Mouse (Mus musculus) forebrain, embryonic 14.5 days (tissue): ENCODE results near the gene Sox15. TPM values are rescaled to one million over a fixed set of nuclear protein-coding genes. Genes with fewer than 3 reads are reported as not detected.

Source experiments
- ATAC-seq: fragments of 200-750 bp; cut with Nextera tagmentation; 2 replicates; pipeline ENCODE4 v1.8.0; 2017; ENCODE audit warnings: mild to moderate bottlenecking, moderate library complexity
- DNase-seq: peaks from one replicate; pipeline ENCODE4 v3.0.0-alpha.2; 2015; ENCODE audit warnings: low spot score
- H3K27ac ChIP-seq: fragments of 300-500 bp; sonication (generic); 2 replicates; pipeline ENCODE4 v1.5.1; 2014; ENCODE audit warnings: low read depth, mild to moderate bottlenecking, control low read depth, low read length, moderate library complexity
- H3K27me3 ChIP-seq: fragments of 300-500 bp; sonication (generic); replicated peaks from 2 replicates; pipeline ENCODE4 v1.6.1; 2014; ENCODE audit warnings: low read length, control low read depth, mixed read lengths; ENCODE audit not compliant: control insufficient read depth, insufficient read depth
- H3K36me3 ChIP-seq: fragments of 300-500 bp; sonication (generic); 2 replicates; pipeline ENCODE4 v1.6.1; 2014; ENCODE audit warnings: low read length, control low read depth; ENCODE audit not compliant: control insufficient read depth, insufficient read depth
- H3K4me1 ChIP-seq: fragments of 300-500 bp; sonication (generic); 2 replicates; pipeline ENCODE4 v1.6.1; 2014; ENCODE audit warnings: antibody characterized with exemption, low read length, control low read depth; ENCODE audit not compliant: control insufficient read depth, insufficient read depth
- H3K4me2 ChIP-seq: fragments of 300-500 bp; sonication (generic); 2 replicates; pipeline ENCODE4 v1.6.1; 2014; ENCODE audit warnings: mild to moderate bottlenecking, control low read depth, low read length
- H3K4me3 ChIP-seq: fragments of 300-500 bp; sonication (generic); 2 replicates; pipeline ENCODE4 v1.5.1; 2014; ENCODE audit warnings: low read depth, low read length, control low read depth
- H3K9ac ChIP-seq: fragments of 300-500 bp; sonication (generic); 2 replicates; pipeline ENCODE4 v1.6.1; 2014; ENCODE audit warnings: mild to moderate bottlenecking, low read length, control low read depth, moderate library complexity
- H3K9me3 ChIP-seq: fragments of 300-500 bp; sonication (generic); replicated peaks from 2 replicates; pipeline ENCODE4 v1.6.1; 2016; ENCODE audit warnings: low read length, control low read depth, mixed read lengths; ENCODE audit not compliant: control insufficient read depth
- WGBS: fragments of 180-500 bp; shearing (Covaris S2); extraction: QIAGEN DNeasy Blood & Tissue Kit; methylation state at CpG from one replicate; pipeline ENCODE4 v1.1.7; 2014; 5-methylcytosine and 5-hydroxymethylcytosine counted together
- polyA plus RNA-seq: library from polyadenylated mRNA; unstranded; fragments of >200 nt; fragmentation: Nextera tagmentation; extraction: Ambion mirVana; gene quantifications from 2 replicates; pipeline ENCODE4 v1.2.1, GENCODE M21; 2014

Sox15 gene
- polyA plus RNA-seq, 1 experiment from 2014 or later, result not detected

DNA sequence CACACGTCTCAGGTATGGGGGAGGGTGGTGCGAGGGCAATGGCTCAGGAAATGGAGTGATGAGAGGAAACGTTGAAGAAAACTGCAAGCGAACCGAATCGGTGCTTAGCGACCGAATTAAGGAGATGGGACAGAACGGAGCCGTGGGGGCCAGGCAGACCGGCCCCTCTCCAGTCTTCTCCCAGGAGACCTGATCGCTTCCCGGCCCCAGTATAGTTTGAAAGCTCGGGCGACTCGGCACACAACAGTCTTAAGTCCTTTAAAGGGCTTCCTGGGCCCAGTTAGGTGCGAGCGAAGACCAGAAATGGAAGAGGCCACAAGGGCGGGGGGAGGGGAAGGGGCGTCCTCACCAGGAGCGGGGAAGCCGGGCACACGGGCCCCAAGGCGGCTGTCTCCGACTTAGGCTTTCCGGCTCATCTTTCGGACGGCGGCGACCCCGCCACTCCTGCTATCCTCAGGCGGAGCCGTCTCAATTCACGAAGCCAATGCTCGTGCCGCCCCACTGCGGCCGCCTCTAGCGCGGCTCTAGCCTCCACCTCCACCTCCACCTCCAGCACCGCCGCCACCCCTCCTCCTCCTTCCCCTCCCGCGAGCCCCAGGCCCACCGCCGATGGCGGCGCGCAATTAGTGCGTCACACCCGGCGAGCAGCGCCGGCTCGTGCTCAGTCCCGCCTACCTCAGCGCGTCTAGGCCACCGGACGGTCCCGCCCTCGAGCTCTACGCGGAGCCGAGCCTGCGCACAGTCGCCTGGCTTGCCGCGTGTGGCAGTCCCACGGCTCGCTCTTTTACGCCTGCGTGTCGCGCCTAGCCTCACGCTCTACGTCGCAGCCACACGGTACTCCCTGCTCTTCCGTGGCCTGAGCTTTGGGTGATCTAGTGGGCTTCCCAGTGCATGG, 26.4 kb downstream of the Sox15 start, which contains the start of gene Senp3:
Senp3 (minus strand) TSS at position 771 of the 895 bp plus-strand sequence.
- Histone ChIP-seq H3K27ac (peak within 1 kb of the TSS; percentile 93), H3K4me3 (peak within 1 kb of the TSS; percentile 63), H3K4me1 (peaks cover 25% of the 10 kb centered on the region), H3K9me3 (no peaks in the 10 kb centered on the region), H3K27me3 (no peaks in the 10 kb centered on the region), H3K9ac (peak within 1 kb of the TSS; percentile 79), H3K4me2 (peak within 1 kb of the TSS; percentile 97), H3K36me3 (peaks cover 34% of the 10 kb centered on the region)
- under 1% methylated on average over 72 of the region's 80 CpGs for WGBS
- ATAC-seq (peak; percentile 98), DNase-seq (peak; percentile 99)

DNA sequence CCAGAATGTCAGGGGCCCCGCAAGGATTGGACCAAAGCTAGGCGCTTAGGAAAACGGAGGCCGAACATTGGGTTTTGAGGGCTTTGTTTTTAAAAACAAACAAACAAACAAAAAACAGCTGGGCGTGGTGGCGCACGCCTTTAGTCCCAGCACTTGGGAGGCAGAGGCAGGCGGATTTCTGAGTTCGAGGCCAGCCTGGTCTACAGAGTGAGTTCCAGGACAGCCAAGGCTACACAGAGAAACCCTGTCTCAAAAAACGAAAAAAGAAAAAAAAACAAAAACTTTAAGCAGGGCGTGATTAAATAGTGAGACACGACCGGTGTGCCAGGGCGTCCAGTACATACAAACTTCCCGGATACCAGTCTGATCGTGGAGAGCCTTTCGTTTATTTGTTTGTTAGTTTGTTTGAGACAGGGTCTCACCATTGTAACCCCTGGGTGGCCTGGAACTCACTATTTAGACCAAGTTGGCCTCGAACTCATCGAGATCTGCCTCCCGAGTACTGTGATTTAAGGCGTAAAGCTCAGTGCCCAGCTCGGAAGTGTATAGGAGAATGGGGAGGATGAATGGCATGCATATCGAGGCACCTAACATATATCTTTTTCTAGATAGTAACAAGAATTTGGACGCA, 27.2 kb downstream of the Sox15 start:
- Histone ChIP-seq H3K36me3 (peaks cover 26% of the 10 kb centered on the region), H3K9me3 (no peaks in the 10 kb centered on the region), H3K4me3 (peak overlapping the region; percentile 63), H3K27me3 (no peaks in the 10 kb centered on the region), H3K4me1 (peaks cover 25% of the 10 kb centered on the region), H3K4me2 (peak overlapping the region; percentile 97), H3K27ac (peak overlapping the region; percentile 93), H3K9ac (peak overlapping the region; percentile 64)
- DNase-seq (no peak), ATAC-seq (peak; percentile 21)
- WGBS, result 26% methylated on average over 24 of the region's 24 CpGs

DNA sequence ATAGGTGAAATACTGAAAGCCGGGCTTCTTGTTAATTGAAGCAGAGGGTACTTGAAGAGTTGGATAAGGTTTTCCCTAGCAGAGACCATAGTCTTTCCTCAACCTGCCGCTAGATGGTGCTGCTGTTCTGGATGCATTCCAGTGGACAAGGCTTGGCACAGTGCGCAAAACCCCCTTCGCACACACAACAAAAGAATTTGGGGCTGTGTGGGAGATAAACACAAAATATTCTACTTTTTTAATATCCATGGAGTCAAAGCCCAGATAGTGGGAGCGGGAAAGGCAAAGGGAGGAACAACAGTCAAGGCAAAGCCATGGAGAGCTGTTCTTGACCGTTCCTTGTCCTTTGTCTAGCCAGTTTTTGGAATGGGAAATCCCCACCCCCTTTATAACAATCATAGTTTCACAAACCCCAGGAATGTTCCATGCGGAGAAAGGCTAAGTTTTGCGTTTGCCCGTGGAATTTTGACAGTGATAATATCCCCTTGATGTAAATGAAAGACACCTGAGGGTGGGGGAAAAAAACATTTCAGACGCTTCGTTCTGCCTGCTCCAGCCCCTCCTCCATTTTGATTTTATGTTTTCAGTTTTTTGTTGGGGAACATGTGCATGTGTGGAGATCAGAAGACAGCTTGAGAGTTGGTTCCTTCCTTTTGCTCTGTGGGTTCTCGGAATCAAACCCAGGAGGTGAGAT, 27.9 kb downstream of the Sox15 start:
- Histone ChIP-seq H3K27ac (peak overlapping the region; percentile 93), H3K4me1 (peaks cover 25% of the 10 kb centered on the region), H3K36me3 (peaks cover 20% of the 10 kb centered on the region), H3K4me3 (no peak overlapping the region), H3K4me2 (peak overlapping the region; percentile 97), H3K27me3 (no peaks in the 10 kb centered on the region), H3K9ac (peak overlapping the region; percentile 57), H3K9me3 (no peaks in the 10 kb centered on the region)
- 22% methylated on average over 12 of the region's 12 CpGs for WGBS
- ATAC-seq, result peak; percentile 46
- DNase-seq, result peak; percentile 96

DNA sequence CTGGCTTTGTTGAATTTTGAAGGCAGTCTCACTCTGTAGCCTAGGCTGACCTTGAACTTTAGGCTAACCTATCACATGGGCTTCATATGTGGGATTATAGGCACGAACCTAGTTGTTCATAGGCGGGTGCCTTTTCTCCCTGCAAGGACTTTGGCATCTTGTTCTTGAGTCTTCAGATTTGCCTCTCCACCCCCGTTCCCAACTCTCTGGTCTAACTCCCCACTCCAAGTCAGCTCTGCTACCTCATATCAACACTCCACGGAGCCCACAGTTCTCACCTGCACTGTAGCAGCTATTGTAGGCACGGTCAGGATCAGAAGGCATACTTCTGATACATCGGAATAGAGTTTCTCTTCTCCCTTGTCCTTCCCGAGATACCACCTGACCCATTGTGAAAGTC, 28.5 kb downstream of the Sox15 start:
- Histone ChIP-seq H3K4me2 (peak overlapping the region; percentile 97; the same call in 1 of the 2 replicates), H3K4me1 (peaks cover 25% of the 10 kb centered on the region), H3K27me3 (no peaks in the 10 kb centered on the region), H3K4me3 (no peak overlapping the region), H3K36me3 (peaks cover 14% of the 10 kb centered on the region), H3K9me3 (no peaks in the 10 kb centered on the region), H3K9ac (no peak overlapping the region), H3K27ac (peak overlapping the region; percentile 93; the same call in 1 of the 2 replicates)
- DNase-seq, result no peak
- ATAC-seq, result no peak
- WGBS, result 84% methylated on average over 7 of the region's 7 CpGs

DNA sequence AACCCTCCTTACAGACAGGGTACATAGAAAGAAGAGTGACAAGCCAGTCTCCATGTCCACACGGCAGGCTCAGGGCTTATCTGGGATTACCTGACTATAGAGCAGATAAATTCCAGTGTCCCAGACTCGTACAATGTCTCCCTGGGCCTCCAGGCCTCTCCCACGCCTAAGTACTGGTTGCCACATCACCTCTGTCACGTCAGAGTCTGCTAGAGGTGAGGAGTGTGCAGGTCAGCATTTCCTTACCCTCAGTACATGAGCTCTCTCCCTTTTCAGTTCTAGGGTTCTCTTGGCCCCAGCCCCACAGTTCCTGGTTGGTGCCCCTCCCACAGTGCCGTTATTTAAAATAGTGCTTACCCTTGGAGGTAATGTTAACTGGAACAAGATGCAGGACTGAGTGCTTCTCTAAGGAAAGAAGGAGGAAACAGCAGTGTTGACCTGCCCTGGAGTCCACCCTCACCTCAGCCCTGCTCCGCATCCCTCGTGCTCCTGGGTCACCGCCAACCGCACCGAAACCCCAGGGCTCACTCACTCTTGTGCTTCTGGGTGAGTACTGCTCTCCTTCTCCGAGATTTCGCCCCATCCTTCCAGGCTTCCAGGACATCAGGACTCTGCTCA, 29.1 kb downstream of the Sox15 start:
- ATAC-seq, result no peak
- Histone ChIP-seq H3K27me3 (no peaks in the 10 kb centered on the region), H3K9ac (no peak overlapping the region), H3K4me2 (no peak overlapping the region), H3K36me3 (peaks cover 10% of the 10 kb centered on the region), H3K27ac (no peak overlapping the region), H3K4me1 (peaks cover 25% of the 10 kb centered on the region), H3K4me3 (no peak overlapping the region), H3K9me3 (no peaks in the 10 kb centered on the region)
- WGBS, result 80% methylated on average over 12 of the region's 12 CpGs
- DNase-seq, result no peak

DNA sequence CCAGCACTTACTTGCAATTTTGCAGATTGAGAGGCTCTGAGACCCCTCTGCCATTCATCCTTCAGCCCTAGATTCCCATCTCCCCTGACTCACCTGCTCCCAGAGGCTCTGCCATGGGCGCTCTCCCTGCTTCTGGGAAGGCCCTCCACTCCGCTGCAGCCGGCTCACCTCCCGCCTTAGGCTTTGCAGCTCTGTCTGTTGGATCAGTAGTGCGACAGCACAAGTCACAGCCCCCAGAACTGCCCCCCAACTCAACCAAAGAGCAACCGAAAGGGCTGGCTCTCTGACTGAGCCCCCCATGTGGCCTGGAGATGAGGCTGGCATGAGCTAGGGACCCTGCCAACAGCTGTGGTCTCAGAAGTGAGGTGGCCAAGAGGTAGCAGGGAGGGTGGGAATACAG, 29.8 kb downstream of the Sox15 start:
- Histone ChIP-seq H3K9me3 (no peaks in the 10 kb centered on the region), H3K27me3 (no peaks in the 10 kb centered on the region), H3K4me1 (peaks cover 23% of the 10 kb centered on the region), H3K4me3 (no peak overlapping the region), H3K36me3 (peaks cover 3% of the 10 kb centered on the region), H3K27ac (no peak overlapping the region), H3K4me2 (no peak overlapping the region), H3K9ac (no peak overlapping the region)
- WGBS, result 79% methylated on average over 6 of the region's 6 CpGs
- ATAC-seq (no peak), DNase-seq (no peak)

DNA sequence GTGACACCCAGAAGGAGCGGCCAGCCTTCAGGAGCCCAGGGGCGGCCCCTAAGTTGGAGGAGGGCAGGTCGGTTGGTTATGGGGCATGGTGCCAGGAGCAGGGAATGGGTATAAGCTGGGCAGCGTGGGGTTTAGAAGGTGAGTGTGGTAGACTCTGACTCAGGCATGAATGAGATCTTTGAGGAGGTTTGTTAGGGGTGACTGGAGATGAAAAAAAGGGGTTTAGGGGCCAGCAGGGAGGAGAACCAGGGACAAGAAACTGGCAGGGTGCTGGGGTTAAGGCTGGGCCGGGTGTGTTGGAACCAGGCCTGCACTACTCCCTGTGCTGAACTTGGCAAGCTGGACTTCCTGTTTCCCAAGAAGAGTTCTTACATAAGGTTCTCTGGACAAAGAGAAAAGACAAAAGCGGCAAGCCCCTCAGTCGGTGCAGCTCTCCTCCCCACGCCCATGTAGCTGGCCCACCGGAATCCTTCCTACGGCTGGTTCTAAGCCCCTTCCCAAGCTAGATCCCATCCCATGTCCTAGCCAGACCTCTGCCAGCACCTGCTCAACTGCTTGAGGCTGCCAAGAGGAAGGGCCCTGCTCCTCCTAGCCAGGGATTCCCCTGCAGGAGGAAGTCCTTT, 30.5 kb downstream of the Sox15 start, which contains the start of gene Tnfsf13:
Tnfsf13 (minus strand) TSS at position 259 of the 623 bp plus-strand sequence.
- WGBS, result 51% methylated on average over 10 of the region's 10 CpGs
- Histone ChIP-seq H3K4me3 (no peak within 1 kb of the TSS), H3K27ac (peak within 1 kb of the TSS; percentile 52), H3K9ac (peak within 1 kb of the TSS; percentile 29; the same call in 1 of the 2 replicates), H3K4me2 (no peak within 1 kb of the TSS), H3K36me3 (no peaks in the 10 kb centered on the region), H3K27me3 (no peaks in the 10 kb centered on the region), H3K9me3 (no peaks in the 10 kb centered on the region), H3K4me1 (peaks cover 19% of the 10 kb centered on the region)
- ATAC-seq (no peak), DNase-seq (peak; percentile 45)

DNA sequence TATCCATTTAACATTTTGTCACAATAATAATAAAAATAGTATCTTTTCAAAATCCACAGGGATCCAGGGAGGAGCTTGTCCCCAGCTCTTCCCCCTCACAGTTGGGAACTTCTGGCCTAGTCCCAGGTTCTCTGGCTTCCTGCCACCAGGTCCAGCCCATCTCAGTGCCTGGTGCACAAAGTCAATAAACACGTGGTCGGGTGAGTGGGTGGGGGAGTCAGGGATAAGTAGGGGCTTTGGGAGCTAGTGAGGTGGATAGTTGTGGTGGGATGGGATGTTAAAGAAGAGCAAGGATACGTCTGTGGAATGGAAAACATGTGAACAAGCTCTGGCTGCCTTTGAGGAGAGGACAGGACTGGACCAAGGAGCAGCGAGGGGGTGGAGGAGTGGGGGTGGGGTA, 31.3 kb downstream of the Sox15 start:
- DNase-seq (no peak), ATAC-seq (no peak)
- Histone ChIP-seq H3K27ac (no peak overlapping the region), H3K4me2 (no peak overlapping the region), H3K4me1 (peaks cover 14% of the 10 kb centered on the region; the same call in 1 of the 2 replicates), H3K27me3 (no peaks in the 10 kb centered on the region), H3K9me3 (no peaks in the 10 kb centered on the region), H3K4me3 (no peak overlapping the region), H3K9ac (no peak overlapping the region), H3K36me3 (no peaks in the 10 kb centered on the region)
- WGBS, result 16% methylated on average over 4 of the region's 4 CpGs
